Mouse (Mus musculus) intestine, embryonic 14.5 days (tissue): ENCODE results near the gene Bpifa1. TPM values are rescaled to one million over a fixed set of nuclear protein-coding genes. Genes with fewer than 3 reads are reported as not detected.

Source experiments
- ATAC-seq: fragments of 200-750 bp; cut with Nextera tagmentation; replicated peaks from 2 replicates; pipeline ENCODE4 v1.8.0; 2017; ENCODE audit warnings: low read depth, moderate number of reproducible peaks, moderate TSS enrichment, moderate library complexity; ENCODE audit not compliant: low FRiP score, low TSS enrichment
- DNase-seq: peaks from one replicate; pipeline ENCODE4 v3.0.0-alpha.2; 2018; ENCODE audit warnings: low spot score
- H3K27ac ChIP-seq: fragments of 300-500 bp; sonication (generic); 2 replicates; pipeline ENCODE4 v1.5.1; 2014; ENCODE audit warnings: low read depth, mild to moderate bottlenecking, control low read depth
- H3K27me3 ChIP-seq: fragments of 300-500 bp; sonication (generic); replicated peaks from 2 replicates; pipeline ENCODE4 v1.6.1; 2014; ENCODE audit warnings: low read length, control low read depth; ENCODE audit not compliant: control insufficient read depth, insufficient read depth
- H3K36me3 ChIP-seq: fragments of 300-500 bp; sonication (generic); 2 replicates; pipeline ENCODE4 v1.6.1; 2014; ENCODE audit warnings: low read length, control low read depth; ENCODE audit not compliant: control insufficient read depth, insufficient read depth
- H3K4me1 ChIP-seq: fragments of 300-500 bp; sonication (generic); replicated peaks from 2 replicates; pipeline ENCODE4 v1.6.1; 2014; ENCODE audit warnings: low read length, control low read depth, mixed read lengths; ENCODE audit not compliant: control insufficient read depth, insufficient read depth
- H3K4me2 ChIP-seq: fragments of 300-500 bp; sonication (generic); 2 replicates; pipeline ENCODE4 v1.6.1; 2014; ENCODE audit warnings: low read length
- H3K4me3 ChIP-seq: fragments of 300-500 bp; sonication (generic); 2 replicates; pipeline ENCODE4 v1.5.1; 2014; ENCODE audit warnings: low read depth, low read length, control low read depth, mixed read lengths
- H3K9ac ChIP-seq: fragments of 300-500 bp; sonication (generic); 2 replicates; pipeline ENCODE4 v1.6.1; 2014; ENCODE audit warnings: mild to moderate bottlenecking, low read length
- H3K9me3 ChIP-seq: fragments of 300-500 bp; sonication (generic); 2 replicates; pipeline ENCODE4 v1.6.1; 2016; ENCODE audit warnings: low read length, control low read depth; ENCODE audit not compliant: control insufficient read depth
- WGBS: fragments of 180-500 bp; shearing (Covaris S2); extraction: QIAGEN DNeasy Blood & Tissue Kit; methylation state at CpG from one replicate; pipeline ENCODE4 v1.1.7; 2014; 5-methylcytosine and 5-hydroxymethylcytosine counted together
- polyA plus RNA-seq: library from polyadenylated mRNA; unstranded; fragments of >200 nt; fragmentation: Nextera tagmentation; extraction: Ambion mirVana; gene quantifications from 2 replicates; pipeline ENCODE4 v1.2.1, GENCODE M21; 2014

Gene Bpifa1
- polyA plus RNA-seq, 1 experiment from 2014 or later, result not detected

DNA sequence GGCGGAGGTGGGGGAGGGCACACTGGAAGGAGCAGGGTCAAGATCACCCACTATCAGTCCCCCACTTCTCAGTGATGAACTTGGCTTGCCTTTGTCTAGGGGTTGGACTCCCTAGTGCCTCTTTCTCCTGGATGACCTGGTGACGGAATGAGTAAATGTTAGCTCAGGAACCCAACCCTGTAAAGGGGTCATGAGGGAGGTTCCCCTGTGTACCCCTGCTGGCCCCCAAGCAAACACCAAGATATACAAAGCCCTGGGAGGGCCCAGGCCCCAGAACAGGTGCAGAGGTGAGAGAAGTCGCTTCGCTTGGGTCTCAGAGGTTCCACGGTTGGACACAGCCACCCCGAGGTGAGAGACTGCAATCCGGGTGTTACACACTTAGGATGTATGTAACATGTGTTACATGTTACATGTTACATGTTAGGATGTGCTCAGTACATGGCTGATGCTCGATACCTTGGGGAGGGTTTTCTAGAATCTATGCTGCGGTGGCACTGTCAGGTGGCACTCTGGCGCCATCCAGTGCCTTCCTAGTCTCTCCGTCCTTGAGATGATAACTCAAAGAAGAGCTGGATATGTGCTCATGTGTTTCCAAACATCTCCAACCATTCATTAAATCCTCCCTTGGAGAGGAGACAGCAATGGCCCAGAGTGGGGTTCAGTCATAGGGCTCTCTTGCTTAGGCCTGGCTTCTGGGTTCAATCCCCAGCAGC lies 48.0 kb downstream of the Bpifa1 start, which contains the start of gene Bpifb1:
Gene Bpifb1 (plus strand): TSS at position 273 of the 713 bp plus-strand sequence.
- Histone ChIP-seq H3K4me3 (no peak within 1 kb of the TSS), H3K27me3 (no peaks in the 10 kb centered on the region), H3K36me3 (no peaks in the 10 kb centered on the region), H3K9ac (no peak within 1 kb of the TSS), H3K9me3 (no peaks in the 10 kb centered on the region), H3K4me1 (no peaks in the 10 kb centered on the region), H3K27ac (no peak within 1 kb of the TSS), H3K4me2 (no peak within 1 kb of the TSS)
- no peak for ATAC-seq
- DNase-seq, result no peak
- WGBS, result 84% methylated on average over 11 of the region's 11 CpGs

DNA sequence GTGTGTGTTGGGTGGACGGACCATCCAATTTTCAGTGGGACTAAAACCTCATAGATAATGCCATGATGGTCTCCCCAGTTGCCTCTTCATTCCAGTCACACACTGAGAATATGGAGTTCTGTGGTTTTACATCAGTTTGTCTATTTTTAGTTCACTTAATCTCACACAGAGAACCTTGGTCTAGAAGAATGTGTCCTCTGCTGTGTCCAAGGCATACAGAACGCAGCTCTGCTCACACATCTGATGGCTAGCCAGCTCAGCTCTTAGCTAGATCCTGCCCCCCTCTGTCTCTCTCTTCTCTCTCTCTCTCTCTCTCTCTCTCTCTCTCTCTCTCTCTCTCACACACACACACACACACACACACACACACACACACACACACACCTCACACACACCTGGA lies 49.5 kb downstream of the Bpifa1 start:
- Histone ChIP-seq H3K27ac (no peak overlapping the region), H3K9me3 (no peaks in the 10 kb centered on the region), H3K4me2 (no peak overlapping the region), H3K4me3 (no peak overlapping the region), H3K9ac (no peak overlapping the region), H3K36me3 (no peaks in the 10 kb centered on the region), H3K4me1 (no peaks in the 10 kb centered on the region), H3K27me3 (no peaks in the 10 kb centered on the region)
- ATAC-seq (no peak), DNase-seq (no peak)
- 69% methylated on average over 2 of the region's 2 CpGs for WGBS

DNA sequence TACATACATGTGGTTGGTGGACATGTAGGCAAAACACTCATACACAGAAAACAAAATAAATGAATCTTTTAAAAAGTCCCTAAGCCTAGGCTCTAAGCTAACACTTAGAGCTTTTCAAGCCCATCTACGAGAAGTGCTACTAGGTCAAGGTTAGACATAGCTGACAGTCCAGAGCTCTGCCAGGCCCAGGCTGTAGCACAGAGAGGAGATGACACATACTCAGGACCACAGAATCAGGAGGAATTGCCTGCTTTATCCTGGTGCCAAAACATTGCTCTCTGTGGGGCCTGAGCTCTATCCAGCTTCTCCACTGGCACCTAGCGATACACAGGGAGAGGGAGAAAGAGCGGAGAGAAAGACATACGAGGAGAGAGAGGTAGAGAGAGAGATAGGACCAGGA lies 50.4 kb downstream of the Bpifa1 start:
- no peak for DNase-seq
- no peak overlapping the region for H3K9ac ChIP-seq
- WGBS, result 82% methylated on average over 4 of the region's 4 CpGs
- ATAC-seq, result no peak
- no peaks in the 10 kb centered on the region for H3K9me3 ChIP-seq
- no peak overlapping the region for H3K4me3 ChIP-seq
- H3K27me3 ChIP-seq, result no peaks in the 10 kb centered on the region
- no peak overlapping the region for H3K27ac ChIP-seq
- no peaks in the 10 kb centered on the region for H3K4me1 ChIP-seq
- H3K36me3 ChIP-seq, result no peaks in the 10 kb centered on the region
- H3K4me2 ChIP-seq, result no peak overlapping the region

DNA sequence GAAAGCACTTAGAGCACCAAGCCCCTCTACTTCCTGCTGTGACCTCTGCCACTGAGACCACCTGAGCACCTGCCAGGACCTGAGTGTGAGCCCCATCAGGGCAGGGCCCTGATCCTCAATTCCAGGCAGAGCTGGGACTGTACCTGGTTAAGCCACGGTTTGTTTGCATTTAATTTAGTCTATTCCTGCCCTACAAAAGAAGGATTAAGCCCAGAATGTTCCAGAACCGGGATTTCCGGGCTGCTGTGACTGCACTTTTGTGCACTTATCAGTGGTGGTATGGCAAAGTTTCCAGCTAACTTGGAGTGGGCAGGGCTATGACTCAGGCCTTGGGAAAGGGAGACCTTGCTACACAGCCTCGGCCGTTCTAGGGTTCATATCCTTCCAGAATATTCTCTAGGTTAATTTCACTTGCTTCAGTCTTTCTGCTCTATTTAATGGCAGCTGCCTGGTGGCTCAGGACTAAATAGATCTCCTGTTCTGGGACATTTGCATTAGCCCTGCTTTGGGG lies 51.4 kb downstream of the Bpifa1 start:
- H3K27me3 ChIP-seq, result no peaks in the 10 kb centered on the region
- DNase-seq (no peak), ATAC-seq (no peak)
- H3K27ac ChIP-seq, result no peak overlapping the region
- no peak overlapping the region for H3K4me2 ChIP-seq
- no peaks in the 10 kb centered on the region for H3K36me3 ChIP-seq
- no peak overlapping the region for H3K4me3 ChIP-seq
- H3K9me3 ChIP-seq, result no peaks in the 10 kb centered on the region
- no peaks in the 10 kb centered on the region for H3K4me1 ChIP-seq
- 76% methylated on average over 5 of the region's 5 CpGs for WGBS
- H3K9ac ChIP-seq, result no peak overlapping the region

DNA sequence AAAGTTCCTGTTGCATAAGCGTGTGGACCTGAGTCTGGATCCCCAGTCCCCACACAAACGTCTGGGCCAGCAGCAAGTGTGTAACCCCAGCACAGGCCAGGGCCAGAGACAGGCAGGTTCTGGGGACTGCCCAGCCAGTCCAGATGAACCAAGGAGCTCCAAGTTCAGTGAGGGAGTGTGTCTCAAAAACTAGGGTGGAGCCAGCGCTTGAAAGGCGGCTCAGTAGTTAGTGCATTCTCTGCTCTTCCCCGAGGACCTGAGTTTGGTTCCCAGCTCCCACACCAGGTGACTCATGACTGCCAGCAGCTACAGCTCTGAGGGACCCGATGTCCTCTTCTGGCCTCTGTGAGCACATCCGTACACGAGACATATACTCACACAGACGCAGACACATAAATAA lies 54.4 kb downstream of the Bpifa1 start:
- Histone ChIP-seq H3K36me3 (no peaks in the 10 kb centered on the region), H3K4me3 (no peak overlapping the region), H3K9me3 (no peaks in the 10 kb centered on the region), H3K4me1 (no peaks in the 10 kb centered on the region), H3K4me2 (no peak overlapping the region), H3K27ac (no peak overlapping the region), H3K9ac (no peak overlapping the region), H3K27me3 (no peaks in the 10 kb centered on the region)
- 86% methylated on average over 9 of the region's 9 CpGs for WGBS
- DNase-seq, result no peak
- ATAC-seq, result no peak

Other genes starting within 250 kb of the Bpifa1 start
- gene Bpifb6, start 242.5 kb upstream of the Bpifa1 start, polyA plus RNA-seq, result not detected in 2 replicates
- not detected in 2 replicates for gene Bpifb3, start 224.7 kb upstream of the Bpifa1 start, polyA plus RNA-seq
- gene Bpifb4, start 204.7 kb upstream of the Bpifa1 start, polyA plus RNA-seq, result not detected in 2 replicates
- not detected in 2 replicates for gene Bpifa6, start 167.9 kb upstream of the Bpifa1 start, polyA plus RNA-seq
- gene Bpifa2, start 134.6 kb upstream of the Bpifa1 start, polyA plus RNA-seq, result not detected in 2 replicates
- gene Bpifa3, start 12.5 kb upstream of the Bpifa1 start, polyA plus RNA-seq, result not detected in 2 replicates
- gene Bpifa5, start 19.7 kb downstream of the Bpifa1 start, polyA plus RNA-seq, result not detected in 2 replicates
- not detected in 2 replicates for gene Bpifb1, start 47.9 kb downstream of the Bpifa1 start, polyA plus RNA-seq
- gene Bpifb5, start 80.9 kb downstream of the Bpifa1 start, polyA plus RNA-seq, result 0.35 TPM in 1 of 2 replicates, not detected in the other
- not detected in 2 replicates for gene Bpifb9a, start 115.0 kb downstream of the Bpifa1 start, polyA plus RNA-seq
- gene Bpifb9b, start 164.3 kb downstream of the Bpifa1 start, polyA plus RNA-seq, result not detected in 2 replicates
- 9.5 and 18.0 TPM in 2 replicates for gene Cdk5rap1, start 230.1 kb downstream of the Bpifa1 start, polyA plus RNA-seq